Mouse (Mus musculus): Measurements from ENCODE around the gene Nova2. TPM values are rescaled to one million over a fixed set of nuclear protein-coding genes. Genes with fewer than 3 reads are reported as not detected.

Nova2 gene
- polyA plus RNA-seq, 1 experiment from 2014 or later, result 1.1 TPM

- peak; percentile 22; the same call in 1 of the 2 replicates for ATAC-seq (ENCODE audit: insufficient number of reproducible peaks, insufficient read depth, low FRiP score, low TSS enrichment)
- Histone ChIP-seq H3K36me3 (no peaks in the 10 kb centered on the region), H3K27ac (peak overlapping the region; percentile 37; the same call in 1 of the 2 replicates), H3K4me2 (replicated peaks) (peak overlapping the region; percentile 89), H3K4me1 (0 out of 2 replicates have a peak, but pooled peaks cover 6% of the 10 kb centered on the region), H3K9ac (peak overlapping the region; percentile 46), H3K9me3 (no peaks in the 10 kb centered on the region), H3K4me3 (peak overlapping the region; percentile 49), H3K27me3 (peaks cover 63% of the 10 kb centered on the region)
- 3% methylated on average over 30 of the region's 42 CpGs for WGBS
Observed at GRCm38 (mm10) chr7:18926041-18926790, 528 bp downstream of the Nova2 start.

- Histone ChIP-seq H3K9me3 (no peaks in the 10 kb centered on the region), H3K27ac (no peak overlapping the region), H3K4me3 (peak overlapping the region; percentile 49), H3K36me3 (no peaks in the 10 kb centered on the region), H3K4me1 (0 out of 2 replicates have a peak, but pooled peaks cover 6% of the 10 kb centered on the region), H3K27me3 (peaks cover 62% of the 10 kb centered on the region), H3K9ac (no peak overlapping the region), H3K4me2 (replicated peaks) (peak overlapping the region; percentile 89)
- WGBS, result 59% methylated on average over 6 of the region's 6 CpGs
- ATAC-seq (ENCODE audit: insufficient number of reproducible peaks, insufficient read depth, low FRiP score, low TSS enrichment), result 0 out of 2 replicates have a peak, but pooled peaks have one; percentile 24
Observed at GRCm38 (mm10) chr7:18926911-18927310, 1.2 kb downstream of the Nova2 start.

- 0 out of 2 replicates have a peak overlapping the region, but pooled peaks have one; percentile 89 for H3K4me2 ChIP-seq (replicated peaks)
- 39% methylated on average over 3 of the region's 3 CpGs for WGBS
- H3K27me3 ChIP-seq, result peaks cover 55% of the 10 kb centered on the region
- no peaks in the 10 kb centered on the region for H3K9me3 ChIP-seq
- H3K4me1 ChIP-seq, result 0 out of 2 replicates have a peak, but pooled peaks cover 6% of the 10 kb centered on the region
- ATAC-seq (ENCODE audit: insufficient number of reproducible peaks, insufficient read depth, low FRiP score, low TSS enrichment), result no peak
- H3K27ac ChIP-seq, result no peak overlapping the region
- H3K9ac ChIP-seq, result no peak overlapping the region
- no peaks in the 10 kb centered on the region for H3K36me3 ChIP-seq
- H3K4me3 ChIP-seq, result no peak overlapping the region
Observed at GRCm38 (mm10) chr7:18927759-18928158, 2.1 kb downstream of the Nova2 start.

- H3K4me3 ChIP-seq, result no peak overlapping the region
- H3K27ac ChIP-seq, result 0 out of 2 replicates have a peak overlapping the region, but pooled peaks have one; percentile 23
- no peak overlapping the region for H3K4me2 ChIP-seq (replicated peaks)
Observed at GRCm38 (mm10) chr7:18942376-18942775, 16.7 kb downstream of the Nova2 start.

GRCm38 (mm10) chr7:18942815-18943214 is 17.1 kb downstream of the Nova2 start:
- no peaks in the 10 kb centered on the region for H3K4me1 ChIP-seq
- H3K9ac ChIP-seq, result no peak overlapping the region
- no peak overlapping the region for H3K27ac ChIP-seq
- no peak overlapping the region for H3K4me3 ChIP-seq
- H3K36me3 ChIP-seq, result no peaks in the 10 kb centered on the region
- H3K4me2 ChIP-seq (replicated peaks), result no peak overlapping the region
- peaks cover 8% of the 10 kb centered on the region for H3K27me3 ChIP-seq
- no peaks in the 10 kb centered on the region for H3K9me3 ChIP-seq
- WGBS, result 60% methylated on average over 9 of the region's 9 CpGs
- ATAC-seq (ENCODE audit: insufficient number of reproducible peaks, insufficient read depth, low FRiP score, low TSS enrichment), result no peak

More at GRCm38 (mm10) chr7:18942376-18942775, 16.7 kb downstream of the Nova2 start:
- Histone ChIP-seq H3K36me3 (no peaks in the 10 kb centered on the region), H3K27me3 (peaks cover 8% of the 10 kb centered on the region), H3K4me1 (no peaks in the 10 kb centered on the region), H3K9ac (no peak overlapping the region), H3K9me3 (no peaks in the 10 kb centered on the region)
- no peak for ATAC-seq (ENCODE audit: insufficient number of reproducible peaks, insufficient read depth, low FRiP score, low TSS enrichment)
- WGBS, result 29% methylated on average over 1 of the region's 1 CpGs

GRCm38 (mm10) chr7:18948151-18948550 is 22.5 kb downstream of the Nova2 start:
- 70% methylated on average over 6 of the region's 6 CpGs for WGBS
- no peaks in the 10 kb centered on the region for H3K36me3 ChIP-seq
- no peak overlapping the region for H3K27ac ChIP-seq
- H3K4me3 ChIP-seq, result no peak overlapping the region
- H3K27me3 ChIP-seq, result peaks cover 15% of the 10 kb centered on the region
- H3K4me2 ChIP-seq (replicated peaks), result no peak overlapping the region
- H3K4me1 ChIP-seq, result 0 out of 2 replicates have a peak, but pooled peaks cover 3% of the 10 kb centered on the region
- no peak overlapping the region for H3K9ac ChIP-seq
- ATAC-seq (ENCODE audit: insufficient number of reproducible peaks, insufficient read depth, low FRiP score, low TSS enrichment), result no peak
- H3K9me3 ChIP-seq, result no peaks in the 10 kb centered on the region

GRCm38 (mm10) chr7:18949781-18950522 is 24.3 kb downstream of the Nova2 start:
- ATAC-seq (ENCODE audit: insufficient number of reproducible peaks, insufficient read depth, low FRiP score, low TSS enrichment), result peak; percentile 76
- Histone ChIP-seq H3K27me3 (peaks cover 19% of the 10 kb centered on the region), H3K4me2 (replicated peaks) (no peak overlapping the region), H3K36me3 (no peaks in the 10 kb centered on the region), H3K9me3 (no peaks in the 10 kb centered on the region), H3K27ac (no peak overlapping the region), H3K4me1 (0 out of 2 replicates have a peak, but pooled peaks cover 3% of the 10 kb centered on the region), H3K4me3 (no peak overlapping the region), H3K9ac (no peak overlapping the region)
- 24% methylated on average over 12 of the region's 12 CpGs for WGBS

GRCm38 (mm10) chr7:18950523-18951315 is 25.0 kb downstream of the Nova2 start:
- no peaks in the 10 kb centered on the region for H3K36me3 ChIP-seq
- no peak overlapping the region for H3K4me2 ChIP-seq (replicated peaks)
- H3K27me3 ChIP-seq, result peaks cover 23% of the 10 kb centered on the region
- H3K9me3 ChIP-seq, result no peaks in the 10 kb centered on the region
- no peak overlapping the region for H3K27ac ChIP-seq
- no peak for ATAC-seq (ENCODE audit: insufficient number of reproducible peaks, insufficient read depth, low FRiP score, low TSS enrichment)
- H3K9ac ChIP-seq, result no peak overlapping the region
- 22% methylated on average over 18 of the region's 18 CpGs for WGBS
- H3K4me3 ChIP-seq, result no peak overlapping the region
- 0 out of 2 replicates have a peak, but pooled peaks cover 3% of the 10 kb centered on the region for H3K4me1 ChIP-seq

- Histone ChIP-seq H3K9ac (no peak overlapping the region), H3K4me1 (0 out of 2 replicates have a peak, but pooled peaks cover 3% of the 10 kb centered on the region), H3K36me3 (no peaks in the 10 kb centered on the region), H3K27me3 (peaks cover 30% of the 10 kb centered on the region), H3K27ac (no peak overlapping the region), H3K4me2 (replicated peaks) (no peak overlapping the region), H3K9me3 (no peaks in the 10 kb centered on the region), H3K4me3 (no peak overlapping the region)
- no peak for ATAC-seq (ENCODE audit: insufficient number of reproducible peaks, insufficient read depth, low FRiP score, low TSS enrichment)
- WGBS, result 13% methylated on average over 15 of the region's 15 CpGs
Observed at GRCm38 (mm10) chr7:18951397-18951796, 25.7 kb downstream of the Nova2 start.

- no peak overlapping the region for H3K27ac ChIP-seq
- WGBS, result under 1% methylated on average over 91 of the region's 107 CpGs
- peak; percentile 50 for ATAC-seq (ENCODE audit: insufficient number of reproducible peaks, insufficient read depth, low FRiP score, low TSS enrichment)
- peaks cover 76% of the 10 kb centered on the region for H3K27me3 ChIP-seq
- peak overlapping the region; percentile 98 for H3K4me2 ChIP-seq (replicated peaks)
- peak overlapping the region; percentile 54 for H3K4me3 ChIP-seq
- peaks cover 8% of the 10 kb centered on the region; the same call in 1 of the 2 replicates for H3K4me1 ChIP-seq
- H3K9me3 ChIP-seq, result no peaks in the 10 kb centered on the region
- H3K36me3 ChIP-seq, result no peaks in the 10 kb centered on the region
- H3K9ac ChIP-seq, result peak overlapping the region; percentile 54
Observed at GRCm38 (mm10) chr7:18957569-18958383, 32.1 kb downstream of the Nova2 start.
